Mouse (Mus musculus): ENCODE measurements at regions not wholly inside any gene's neighbourhood (a gene's known extent, or its start where the extent isn't known, plus 50 kb on each side); places are given as distances from the start of the nearest gene placed in this dataset.
"Not testable (repeated sequence)": the region's sequence is repeated elsewhere in the genome, so short reads cannot be mapped to it uniquely, and the experiment has no call there.

GRCm38 (mm10) chr6:101858895-101859294, 481.2 kb upstream of the Pdzrn3 start:
- no peak for DNase-seq

- no peak for DNase-seq
Measured at GRCm38 (mm10) chr6:101840695-101841094, 463.0 kb upstream of the Pdzrn3 start.

- DNase-seq: no peak
Measured at GRCm38 (mm10) chr6:101837563-101837962, 459.9 kb upstream of the Pdzrn3 start.

- DNase-seq: peak; percentile 31
Measured at GRCm38 (mm10) chr6:101793986-101794385, 416.3 kb upstream of the Pdzrn3 start.

- no peak for DNase-seq
Measured at GRCm38 (mm10) chr6:101777864-101778263, 400.2 kb upstream of the Pdzrn3 start.

- no peak for DNase-seq
Measured at GRCm38 (mm10) chr6:101773151-101773550, 395.5 kb upstream of the Pdzrn3 start.

- no peak for DNase-seq
Measured at GRCm38 (mm10) chr6:101735107-101735506, 357.4 kb upstream of the Pdzrn3 start.

GRCm38 (mm10) chr6:101720513-101720912, 342.8 kb upstream of the Pdzrn3 start:
- no peak for DNase-seq

- DNase-seq: no peak
Measured at GRCm38 (mm10) chr6:101689684-101690083, 312.0 kb upstream of the Pdzrn3 start.

- DNase-seq: no peak
Measured at GRCm38 (mm10) chr6:101686578-101686977, 308.9 kb upstream of the Pdzrn3 start.

- no peak for DNase-seq
Measured at GRCm38 (mm10) chr6:101685734-101686133, 308.0 kb upstream of the Pdzrn3 start.

GRCm38 (mm10) chr6:101684390-101684789, 306.7 kb upstream of the Pdzrn3 start:
- no peak for DNase-seq

GRCm38 (mm10) chr6:101674846-101675245, 297.1 kb upstream of the Pdzrn3 start:
- DNase-seq: no peak

- no peak for DNase-seq
Measured at GRCm38 (mm10) chr6:101670770-101671169, 293.1 kb upstream of the Pdzrn3 start.

GRCm38 (mm10) chr6:101669118-101669845, 291.6 kb upstream of the Pdzrn3 start:
- no peak for DNase-seq

- peak; percentile 3 for DNase-seq
Measured at GRCm38 (mm10) chr6:101654351-101654750, 276.7 kb upstream of the Pdzrn3 start.

- not testable (repeated sequence) for DNase-seq
Measured at GRCm38 (mm10) chr6:101650348-101650747, 272.7 kb upstream of the Pdzrn3 start.

- no peak for DNase-seq
Measured at GRCm38 (mm10) chr6:101617295-101617694, 239.6 kb upstream of the Pdzrn3 start.

GRCm38 (mm10) chr6:101616776-101617175, 239.1 kb upstream of the Pdzrn3 start:
- DNase-seq: no peak

- no peak for DNase-seq
Measured at GRCm38 (mm10) chr6:101609015-101609414, 231.3 kb upstream of the Pdzrn3 start.

GRCm38 (mm10) chr6:101603083-101603482, 225.4 kb upstream of the Pdzrn3 start:
- DNase-seq: no peak

GRCm38 (mm10) chr6:101596995-101597394, 219.3 kb upstream of the Pdzrn3 start:
- no peak for DNase-seq

- DNase-seq: no peak
Measured at GRCm38 (mm10) chr6:101593782-101594641, 216.3 kb upstream of the Pdzrn3 start.

GRCm38 (mm10) chr6:101585871-101586270, 208.2 kb upstream of the Pdzrn3 start:
- no peak for DNase-seq

All from heart, adult 11 months (tissue).